Mouse (Mus musculus): ENCODE results near the gene Shld2.

- TF ChIP-seq CTCF (IDR thresholded peaks at IDR 0.05; ENCODE audit: low read depth, low read length) (no peak), POLR2A (IDR thresholded peaks at IDR 0.05; ENCODE audit: borderline replicate concordance, low read depth, low read length) (no peak)
Observed at GRCm38 (mm10) chr14:34332476-34332875, 22.2 kb upstream of the Shld2 start.
